Mouse (Mus musculus) liver, postnatal 0 days (tissue): ENCODE measurements around the gene Lingo2.

Experiments
- CTCF ChIP-seq: sonication (generic); IDR thresholded peaks from 2 replicates; pipeline ENCODE4 v1.5.1; 2016; ENCODE audit warnings: antibody characterized with exemption, low read depth
- EP300 ChIP-seq: IDR thresholded peaks from 2 replicates; pipeline ENCODE4 v1.6.1; 2016; ENCODE audit warnings: antibody characterized with exemption, low read depth, mild to moderate bottlenecking

GRCm38 (mm10) chr4:36635666-36636065 lies 315.9 kb downstream of the Lingo2 start:
- TF ChIP-seq CTCF (no peak), EP300 (no peak)
